Mouse (Mus musculus) limb, embryonic 13.5 days (tissue): ENCODE results near the gene Nme3. TPM values are rescaled to one million over a fixed set of nuclear protein-coding genes. Genes with fewer than 3 reads are reported as not detected.
"Not testable (repeated sequence)": the region's sequence is repeated elsewhere in the genome, so short reads cannot be mapped to it uniquely, and the experiment has no call there.

Experiments
- ATAC-seq: fragments of 200-750 bp; cut with Nextera tagmentation; 2 replicates; pipeline ENCODE4 v1.8.0; 2017; ENCODE audit warnings: low read depth, moderate number of reproducible peaks, moderate TSS enrichment; ENCODE audit not compliant: low FRiP score
- H3K27ac ChIP-seq: fragments of 300-500 bp; sonication (generic); 2 replicates; pipeline ENCODE4 v1.5.1; 2015; ENCODE audit warnings: inconsistent platforms, mild to moderate bottlenecking, moderate library complexity
- H3K27me3 ChIP-seq: fragments of 300-500 bp; sonication (generic); 2 replicates; pipeline ENCODE4 v1.6.1; 2015; ENCODE audit warnings: mild to moderate bottlenecking, inconsistent platforms
- H3K36me3 ChIP-seq: fragments of 300-500 bp; sonication (generic); 2 replicates; pipeline ENCODE4 v1.6.1; 2015; ENCODE audit warnings: inconsistent platforms, mild to moderate bottlenecking, moderate library complexity
- H3K4me1 ChIP-seq: fragments of 300-500 bp; sonication (generic); 2 replicates; pipeline ENCODE4 v1.6.1; 2015; ENCODE audit warnings: inconsistent platforms
- H3K4me2 ChIP-seq: fragments of 300-500 bp; sonication (generic); replicated peaks from 2 replicates; pipeline ENCODE4 v1.6.1; 2015; ENCODE audit warnings: inconsistent platforms, mild to moderate bottlenecking, moderate library complexity
- H3K4me3 ChIP-seq: fragments of 300-500 bp; sonication (generic); 2 replicates; pipeline ENCODE4 v1.5.1; 2015; ENCODE audit warnings: moderate library complexity, mild to moderate bottlenecking, inconsistent platforms
- H3K9ac ChIP-seq: fragments of 300-500 bp; sonication (generic); 2 replicates; pipeline ENCODE4 v1.6.1; 2015; ENCODE audit warnings: mild to moderate bottlenecking, inconsistent platforms
- H3K9me3 ChIP-seq: fragments of 300-500 bp; sonication (generic); 2 replicates; pipeline ENCODE4 v1.6.1; 2016; ENCODE audit warnings: inconsistent platforms
- WGBS: fragments of 180-500 bp; shearing (Covaris S2); methylation state at CpG from one replicate; pipeline ENCODE4 v1.1.7; 2015; 5-methylcytosine and 5-hydroxymethylcytosine counted together
- polyA plus RNA-seq: library from polyadenylated mRNA; unstranded; fragments of >200 nt; fragmentation: Nextera tagmentation; extraction: Ambion mirVana; gene quantifications from 2 replicates; pipeline ENCODE4 v1.2.1, GENCODE M21; 2015

Nme3 gene
- polyA plus RNA-seq, 1 experiment from 2014 or later: 38.2 TPM

- H3K4me1 ChIP-seq: no peaks in the 10 kb centered on the region
- no peak overlapping the region for H3K4me2 ChIP-seq
- H3K27me3 ChIP-seq: no peaks in the 10 kb centered on the region
- H3K36me3 ChIP-seq: peaks cover 96% of the 10 kb centered on the region
- H3K27ac ChIP-seq: no peak overlapping the region
- ATAC-seq: no peak
- H3K9ac ChIP-seq: no peak overlapping the region
- 98% methylated on average over 1 of the region's 1 CpGs for WGBS
- no peak overlapping the region for H3K4me3 ChIP-seq
- H3K9me3 ChIP-seq: no peaks in the 10 kb centered on the region
Observed at GRCm38 (mm10) chr17:24923246-24923645, 26.9 kb downstream of the Nme3 start.

- ATAC-seq: no peak
- Histone ChIP-seq H3K4me2 (no peak overlapping the region), H3K27me3 (no peaks in the 10 kb centered on the region), H3K9me3 (no peaks in the 10 kb centered on the region), H3K36me3 (peaks cover 63% of the 10 kb centered on the region), H3K4me3 (no peak overlapping the region), H3K9ac (no peak overlapping the region), H3K27ac (no peak overlapping the region), H3K4me1 (peaks cover 13% of the 10 kb centered on the region)
- WGBS: 73% methylated on average over 1 of the region's 1 CpGs
Observed at GRCm38 (mm10) chr17:24929506-24929905, 33.2 kb downstream of the Nme3 start.

- 97% methylated on average over 4 of the region's 4 CpGs for WGBS
- Histone ChIP-seq H3K4me2 (no peak overlapping the region), H3K27ac (no peak overlapping the region)
Observed at GRCm38 (mm10) chr17:24932431-24932830, 36.1 kb downstream of the Nme3 start.

GRCm38 (mm10) chr17:24933163-24933562 lies 36.9 kb downstream of the Nme3 start:
- 68% methylated on average over 4 of the region's 4 CpGs for WGBS
- H3K4me1 ChIP-seq: peaks cover 28% of the 10 kb centered on the region
- no peak overlapping the region for H3K4me3 ChIP-seq
- H3K4me2 ChIP-seq: no peak overlapping the region
- no peak overlapping the region for H3K9ac ChIP-seq
- H3K27me3 ChIP-seq: no peaks in the 10 kb centered on the region
- no peaks in the 10 kb centered on the region for H3K9me3 ChIP-seq
- no peak overlapping the region for H3K27ac ChIP-seq
- H3K36me3 ChIP-seq: peaks cover 29% of the 10 kb centered on the region
- no peak for ATAC-seq

More at GRCm38 (mm10) chr17:24932431-24932830, 36.1 kb downstream of the Nme3 start:
- Histone ChIP-seq H3K4me1 (peaks cover 28% of the 10 kb centered on the region), H3K9ac (no peak overlapping the region), H3K36me3 (peaks cover 35% of the 10 kb centered on the region), H3K9me3 (no peaks in the 10 kb centered on the region), H3K4me3 (no peak overlapping the region), H3K27me3 (no peaks in the 10 kb centered on the region)
- no peak for ATAC-seq

GRCm38 (mm10) chr17:24934926-24935325 lies 38.6 kb downstream of the Nme3 start:
- no peaks in the 10 kb centered on the region for H3K9me3 ChIP-seq
- H3K4me2 ChIP-seq: peak overlapping the region; percentile 77
- H3K4me1 ChIP-seq: peaks cover 28% of the 10 kb centered on the region
- H3K4me3 ChIP-seq: peak overlapping the region; percentile 97
- ATAC-seq: no peak
- H3K27ac ChIP-seq: no peak overlapping the region
- H3K9ac ChIP-seq: peak overlapping the region; percentile 92
- H3K36me3 ChIP-seq: peaks cover 24% of the 10 kb centered on the region
- WGBS: 86% methylated on average over 4 of the region's 4 CpGs
- H3K27me3 ChIP-seq: no peaks in the 10 kb centered on the region

- Histone ChIP-seq H3K4me1 (peaks cover 28% of the 10 kb centered on the region), H3K27ac (no peak overlapping the region), H3K4me3 (peak overlapping the region; percentile 97), H3K27me3 (no peaks in the 10 kb centered on the region), H3K36me3 (peaks cover 24% of the 10 kb centered on the region), H3K4me2 (peak overlapping the region; percentile 77), H3K9me3 (no peaks in the 10 kb centered on the region), H3K9ac (peak overlapping the region; percentile 92)
- ATAC-seq: no peak
Observed at GRCm38 (mm10) chr17:24935666-24936065, 39.4 kb downstream of the Nme3 start.

- H3K4me1 ChIP-seq: peaks cover 28% of the 10 kb centered on the region
- H3K27ac ChIP-seq: peak within 1 kb of the TSS; percentile 64
- no peaks in the 10 kb centered on the region for H3K9me3 ChIP-seq
- peak; percentile 97 for ATAC-seq
- H3K27me3 ChIP-seq: no peaks in the 10 kb centered on the region
- H3K36me3 ChIP-seq: peaks cover 19% of the 10 kb centered on the region; the same call in 1 of the 2 replicates
- under 1% methylated on average over 78 of the region's 78 CpGs for WGBS
- peak within 1 kb of the TSS; percentile 97 for H3K4me3 ChIP-seq
- peak within 1 kb of the TSS; percentile 92 for H3K9ac ChIP-seq
- peak within 1 kb of the TSS; percentile 77 for H3K4me2 ChIP-seq
Observed at GRCm38 (mm10) chr17:24936259-24937237, 40.2 kb downstream of the Nme3 start, which contains the start of gene Mapk8ip3. Mapk8ip3 (minus strand) TSS chr17:24936977.

- WGBS: 41% methylated on average over 6 of the region's 6 CpGs
- Histone ChIP-seq H3K27me3 (no peaks in the 10 kb centered on the region), H3K4me1 (peaks cover 28% of the 10 kb centered on the region), H3K4me3 (peak overlapping the region; percentile 97), H3K36me3 (peaks cover 14% of the 10 kb centered on the region; the same call in 1 of the 2 replicates), H3K9me3 (no peaks in the 10 kb centered on the region), H3K9ac (peak overlapping the region; percentile 92), H3K27ac (peak overlapping the region; percentile 64), H3K4me2 (peak overlapping the region; percentile 77)
- ATAC-seq: no peak
Observed at GRCm38 (mm10) chr17:24937266-24937665, 41.0 kb downstream of the Nme3 start.

- H3K9me3 ChIP-seq, H3K27me3 ChIP-seq, H3K4me1 ChIP-seq, H3K27ac ChIP-seq, ATAC-seq, H3K4me2 ChIP-seq, H3K9ac ChIP-seq, H3K4me3 ChIP-seq: not testable (repeated sequence)
- 18% methylated on average over 2 of the region's 2 CpGs for WGBS
- H3K36me3 ChIP-seq: peaks cover 46% of the 10 kb centered on the region
Observed at GRCm38 (mm10) chr17:24942453-24942852, 46.2 kb downstream of the Nme3 start.

- ATAC-seq: no peak
- 90% methylated on average over 7 of the region's 7 CpGs for WGBS
Observed at GRCm38 (mm10) chr17:24943036-24943435, 46.7 kb downstream of the Nme3 start.

GRCm38 (mm10) chr17:24943589-24943988 lies 47.3 kb downstream of the Nme3 start:
- H3K9me3 ChIP-seq, H3K27ac ChIP-seq, H3K4me3 ChIP-seq, H3K4me2 ChIP-seq, ATAC-seq, H3K9ac ChIP-seq, H3K4me1 ChIP-seq, H3K27me3 ChIP-seq: not testable (repeated sequence)
- H3K36me3 ChIP-seq: peaks cover 57% of the 10 kb centered on the region
- WGBS: 80% methylated on average over 1 of the region's 1 CpGs

More at GRCm38 (mm10) chr17:24943036-24943435, 46.7 kb downstream of the Nme3 start:
- Histone ChIP-seq H3K4me3 (no peak overlapping the region), H3K4me1 (no peaks in the 10 kb centered on the region), H3K9ac (no peak overlapping the region), H3K9me3 (no peaks in the 10 kb centered on the region), H3K27me3 (no peaks in the 10 kb centered on the region), H3K36me3 (peaks cover 52% of the 10 kb centered on the region), H3K27ac (no peak overlapping the region), H3K4me2 (no peak overlapping the region)
